Mouse (Mus musculus) lung, embryonic 14.5 days (tissue): Measurements from ENCODE around the gene Itga9. TPM values are rescaled to one million over a fixed set of nuclear protein-coding genes. Genes with fewer than 3 reads are reported as not detected.

Experiments used
- ATAC-seq: fragments of 200-750 bp; cut with Nextera tagmentation; 2 replicates; pipeline ENCODE4 v1.8.0; 2017; ENCODE audit warnings: mild to moderate bottlenecking, moderate TSS enrichment, moderate library complexity; ENCODE audit not compliant: insufficient read depth
- DNase-seq: peaks from one replicate; pipeline ENCODE4 v3.0.0-alpha.2; 2015
- H3K27ac ChIP-seq: fragments of 300-500 bp; sonication (generic); 2 replicates; pipeline ENCODE4 v1.5.1; 2014; ENCODE audit warnings: low read depth, mild to moderate bottlenecking, moderate library complexity
- H3K27me3 ChIP-seq: fragments of 300-500 bp; sonication (generic); 2 replicates; pipeline ENCODE4 v1.6.1; 2014; ENCODE audit warnings: low read length, control low read depth; ENCODE audit not compliant: insufficient read depth
- H3K36me3 ChIP-seq: fragments of 300-500 bp; sonication (generic); 2 replicates; pipeline ENCODE4 v1.6.1; 2014; ENCODE audit warnings: control low read depth; ENCODE audit not compliant: insufficient read depth
- H3K4me1 ChIP-seq: fragments of 300-500 bp; sonication (generic); 2 replicates; pipeline ENCODE4 v1.6.1; 2014; ENCODE audit warnings: antibody characterized with exemption, control low read depth; ENCODE audit not compliant: insufficient read depth
- H3K4me2 ChIP-seq: fragments of 300-500 bp; sonication (generic); 2 replicates; pipeline ENCODE4 v1.6.1; 2014; ENCODE audit warnings: mild to moderate bottlenecking
- H3K4me3 ChIP-seq: fragments of 300-500 bp; sonication (generic); 2 replicates; pipeline ENCODE4 v1.5.1; 2014; ENCODE audit warnings: low read depth, low read length
- H3K9ac ChIP-seq: fragments of 300-500 bp; sonication (generic); 2 replicates; pipeline ENCODE4 v1.6.1; 2014
- H3K9me3 ChIP-seq: fragments of 300-500 bp; sonication (generic); 2 replicates; pipeline ENCODE4 v1.6.1; 2016; ENCODE audit warnings: low read depth, low read length, control low read depth
- CTCF ChIP-seq: IDR thresholded peaks from 2 replicates; pipeline ENCODE4 v1.5.1; 2016; ENCODE audit warnings: antibody characterized with exemption, low read depth
- WGBS: fragments of 180-500 bp; shearing (Covaris S2); extraction: QIAGEN DNeasy Blood & Tissue Kit; methylation state at CpG from one replicate; pipeline ENCODE4 v1.1.7; 2014; 5-methylcytosine and 5-hydroxymethylcytosine counted together
- polyA plus RNA-seq: library from polyadenylated mRNA; unstranded; fragments of >200 nt; fragmentation: Nextera tagmentation; extraction: Ambion mirVana; gene quantifications from 2 replicates; pipeline ENCODE4 v1.2.1, GENCODE M21; 2014

Itga9 gene
- polyA plus RNA-seq, 1 experiment from 2014 or later, result 28.7 TPM

DNA sequence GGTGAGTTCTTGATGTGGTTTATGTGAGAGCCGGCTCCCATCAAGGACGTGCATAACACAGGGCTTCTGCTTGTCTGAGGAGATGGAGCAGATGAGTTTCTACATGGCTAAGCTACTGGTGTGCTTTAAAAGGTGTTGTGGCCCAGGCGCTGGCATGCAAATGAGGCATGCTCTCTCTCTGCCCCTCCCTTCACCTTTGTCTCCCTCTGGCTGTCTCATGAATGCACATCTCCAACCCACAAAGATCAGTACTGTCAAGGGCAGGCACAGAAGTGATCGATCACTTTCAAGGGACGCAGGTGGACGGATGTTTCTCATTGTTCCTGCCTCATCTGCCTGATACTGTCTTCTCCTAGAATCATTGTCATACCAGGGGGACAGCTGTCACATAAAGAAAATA lies 57.4 kb downstream of the Itga9 start:
- TF ChIP-seq CTCF, result no peak
- Histone ChIP-seq H3K4me1 (no peaks in the 10 kb centered on the region), H3K9me3 (no peaks in the 10 kb centered on the region), H3K9ac (no peak overlapping the region), H3K4me2 (no peak overlapping the region), H3K4me3 (no peak overlapping the region), H3K27me3 (no peaks in the 10 kb centered on the region), H3K27ac (no peak overlapping the region), H3K36me3 (peaks cover 47% of the 10 kb centered on the region)
- ATAC-seq (no peak), DNase-seq (no peak)
- 71% methylated on average over 6 of the region's 6 CpGs for WGBS

DNA sequence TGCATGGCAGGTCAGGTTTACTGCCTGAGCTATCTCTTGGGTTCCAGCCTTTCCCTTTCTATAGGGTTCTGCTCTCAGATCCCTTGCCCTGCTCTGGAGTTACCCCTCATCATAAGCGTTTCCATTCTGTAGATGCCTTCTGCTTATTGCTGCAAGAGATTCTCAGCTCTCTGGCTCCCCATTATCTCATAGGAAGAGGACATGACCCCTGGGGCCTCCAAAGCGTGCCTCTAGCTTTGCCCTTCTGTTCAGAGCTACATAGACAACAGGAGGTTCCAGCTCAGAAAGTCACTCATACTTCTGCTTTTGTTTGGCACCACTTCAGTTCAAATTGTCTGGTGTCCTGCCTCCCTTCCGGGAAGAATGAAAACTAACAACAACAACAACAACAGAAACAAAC lies 59.6 kb downstream of the Itga9 start:
- no peak overlapping the region for H3K27ac ChIP-seq
- DNase-seq, result no peak
- H3K9me3 ChIP-seq, result no peaks in the 10 kb centered on the region; the same call in 1 of the 2 replicates
- TF ChIP-seq CTCF, result no peak
- peaks cover 57% of the 10 kb centered on the region for H3K36me3 ChIP-seq
- H3K27me3 ChIP-seq, result no peaks in the 10 kb centered on the region
- no peak overlapping the region for H3K9ac ChIP-seq
- no peak overlapping the region for H3K4me2 ChIP-seq
- no peak overlapping the region for H3K4me3 ChIP-seq
- H3K4me1 ChIP-seq, result no peaks in the 10 kb centered on the region
- no peak for ATAC-seq
- WGBS, result 61% methylated on average over 3 of the region's 3 CpGs

DNA sequence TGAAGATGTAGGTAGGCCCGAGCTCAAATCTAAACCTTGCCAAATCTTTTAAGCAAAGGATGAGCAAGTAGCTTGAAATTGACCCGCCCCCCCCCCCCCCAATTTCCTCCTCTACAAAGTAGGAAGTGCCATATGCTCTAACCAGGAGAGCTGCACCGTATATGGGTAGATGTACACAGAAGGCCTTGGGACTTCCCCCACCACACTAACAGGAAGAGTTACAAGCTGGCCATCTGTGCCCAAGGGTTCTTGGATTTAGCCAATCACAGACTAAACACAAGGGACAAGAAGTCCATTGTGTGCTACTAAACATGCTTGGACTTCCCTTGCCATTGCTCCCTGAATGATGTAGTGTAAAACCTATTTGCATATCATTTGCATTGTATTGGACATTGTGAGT lies 63.2 kb downstream of the Itga9 start:
- ATAC-seq, result no peak
- TF ChIP-seq CTCF, result no peak
- H3K27ac ChIP-seq, result no peak overlapping the region
- H3K36me3 ChIP-seq, result peaks cover 41% of the 10 kb centered on the region
- no peaks in the 10 kb centered on the region for H3K27me3 ChIP-seq
- DNase-seq, result no peak
- H3K4me2 ChIP-seq, result no peak overlapping the region
- H3K4me3 ChIP-seq, result no peak overlapping the region
- WGBS, result 79% methylated on average over 3 of the region's 3 CpGs
- no peaks in the 10 kb centered on the region for H3K4me1 ChIP-seq
- H3K9me3 ChIP-seq, result no peaks in the 10 kb centered on the region; the same call in 1 of the 2 replicates
- H3K9ac ChIP-seq, result no peak overlapping the region

DNA sequence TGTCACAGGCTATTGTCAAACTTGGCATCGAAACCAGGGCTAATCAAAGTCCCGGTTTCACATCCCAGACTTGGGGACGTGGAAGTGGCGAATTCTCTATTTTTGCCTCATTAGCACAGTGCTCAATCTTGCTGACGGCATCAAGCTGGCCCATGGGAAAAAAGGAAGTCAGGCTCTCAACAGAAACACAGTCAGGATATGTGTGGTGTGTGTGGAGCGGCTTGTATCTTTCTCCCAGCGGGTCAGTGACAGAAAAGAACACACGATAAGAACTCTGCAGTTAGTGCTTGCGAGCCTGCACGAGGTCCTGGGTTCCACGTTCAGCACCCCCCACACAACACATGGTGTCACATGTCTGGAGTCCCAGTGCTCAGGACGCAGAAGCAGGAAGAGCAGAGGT lies 67.8 kb downstream of the Itga9 start:
- no peak for TF ChIP-seq CTCF
- ATAC-seq, result no peak
- Histone ChIP-seq H3K27ac (peak overlapping the region; percentile 43; the same call in 1 of the 2 replicates), H3K27me3 (no peaks in the 10 kb centered on the region), H3K36me3 (peaks cover 26% of the 10 kb centered on the region), H3K4me2 (no peak overlapping the region), H3K9ac (no peak overlapping the region), H3K4me1 (peaks cover 17% of the 10 kb centered on the region; the same call in 1 of the 2 replicates), H3K4me3 (no peak overlapping the region), H3K9me3 (no peaks in the 10 kb centered on the region; the same call in 1 of the 2 replicates)
- no peak for DNase-seq
- 49% methylated on average over 12 of the region's 12 CpGs for WGBS

DNA sequence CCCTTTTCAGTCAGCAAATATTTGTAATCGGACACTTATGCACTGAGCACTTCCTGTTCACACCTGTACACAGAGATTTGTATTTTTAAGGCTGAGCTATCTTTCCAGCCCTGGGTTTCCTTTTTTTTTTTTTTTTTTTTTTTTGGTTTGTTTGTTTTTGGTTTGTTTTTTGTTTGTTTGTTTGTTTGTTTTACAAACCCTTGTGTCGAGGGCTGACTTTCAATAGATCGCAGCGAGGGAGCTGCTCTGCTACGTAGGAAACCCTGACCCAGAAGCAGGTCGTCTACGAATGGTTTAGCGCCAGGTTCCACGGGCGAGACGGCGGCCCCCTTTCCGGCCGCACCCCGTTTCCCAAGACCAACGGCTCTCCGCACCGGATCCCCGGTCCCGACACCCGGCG lies 68.3 kb downstream of the Itga9 start:
- no peak overlapping the region for H3K27ac ChIP-seq

DNA sequence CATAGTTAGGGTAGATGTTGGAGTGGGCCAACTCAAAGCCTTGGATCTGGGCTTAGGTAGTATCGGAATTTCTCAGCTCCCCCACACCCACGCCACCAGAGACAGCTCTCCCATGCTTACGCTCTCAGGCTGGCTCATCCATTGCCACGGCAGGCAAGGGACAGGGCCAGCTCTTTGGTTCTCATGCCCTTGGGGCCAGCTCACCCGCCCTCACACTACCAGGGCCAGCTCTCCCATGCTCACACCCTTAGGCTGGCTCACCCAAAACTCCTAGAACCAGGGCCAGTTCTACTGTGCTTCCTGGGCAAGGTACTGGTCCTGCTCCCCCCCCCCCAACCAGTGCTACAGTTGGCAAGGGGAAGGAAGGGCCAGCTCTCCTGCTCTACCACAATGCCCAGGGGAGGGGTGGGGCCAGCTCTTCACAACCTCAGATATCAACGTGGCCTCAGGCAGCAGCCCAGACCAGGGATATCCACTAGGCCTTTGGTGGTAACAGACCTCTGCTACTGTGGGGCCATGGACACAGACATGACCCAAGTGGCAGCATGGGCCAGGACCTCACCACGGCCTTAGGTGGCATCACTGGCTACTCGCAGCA lies 69.2 kb downstream of the Itga9 start:
- H3K36me3 ChIP-seq, result peaks cover 20% of the 10 kb centered on the region; the same call in 1 of the 2 replicates
- H3K27me3 ChIP-seq, result no peaks in the 10 kb centered on the region
- TF ChIP-seq CTCF, result no peak
- no peaks in the 10 kb centered on the region for H3K9me3 ChIP-seq
- H3K4me2 ChIP-seq, result no peak overlapping the region
- H3K9ac ChIP-seq, result no peak overlapping the region
- H3K4me3 ChIP-seq, result no peak overlapping the region
- H3K4me1 ChIP-seq, result peaks cover 17% of the 10 kb centered on the region; the same call in 1 of the 2 replicates
- DNase-seq (no peak), ATAC-seq (no peak)
- H3K27ac ChIP-seq, result no peak overlapping the region
- 89% methylated on average over 8 of the region's 8 CpGs for WGBS

More for the DNA sequence above, 68.3 kb downstream of the Itga9 start:
- Histone ChIP-seq H3K9me3 (no peaks in the 10 kb centered on the region; the same call in 1 of the 2 replicates), H3K36me3 (peaks cover 25% of the 10 kb centered on the region; the same call in 1 of the 2 replicates), H3K4me2 (no peak overlapping the region), H3K4me3 (no peak overlapping the region), H3K9ac (no peak overlapping the region), H3K27me3 (no peaks in the 10 kb centered on the region), H3K4me1 (peaks cover 17% of the 10 kb centered on the region; the same call in 1 of the 2 replicates)
- no peak for TF ChIP-seq CTCF
- DNase-seq, result peak; percentile 52
- ATAC-seq, result no peak
- 87% methylated on average over 22 of the region's 22 CpGs for WGBS

DNA sequence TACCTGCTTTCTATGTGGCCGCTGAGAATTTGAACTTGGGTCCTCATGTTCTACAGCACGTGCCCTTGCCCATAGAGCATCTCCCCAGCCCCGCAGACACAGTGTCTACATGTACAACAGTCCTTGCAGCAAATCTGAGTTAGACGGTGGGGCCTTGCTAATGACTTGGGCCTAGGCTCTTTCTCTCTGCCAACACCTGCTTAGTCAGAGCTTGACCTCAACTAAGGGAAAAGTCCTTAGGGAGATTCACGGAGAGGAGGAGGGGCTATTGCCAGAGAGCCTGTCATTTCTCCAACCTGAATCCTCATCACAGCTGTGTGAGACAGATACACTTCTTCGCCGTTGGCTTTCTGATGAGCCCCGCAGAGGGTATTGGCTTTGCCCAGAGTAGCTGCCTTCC lies 70.2 kb downstream of the Itga9 start:
- Histone ChIP-seq H3K4me1 (peaks cover 21% of the 10 kb centered on the region), H3K27me3 (no peaks in the 10 kb centered on the region), H3K4me3 (no peak overlapping the region), H3K36me3 (peaks cover 15% of the 10 kb centered on the region; the same call in 1 of the 2 replicates), H3K27ac (0 out of 2 replicates have a peak overlapping the region, but pooled peaks have one; percentile 20), H3K4me2 (no peak overlapping the region), H3K9ac (no peak overlapping the region), H3K9me3 (no peaks in the 10 kb centered on the region)
- no peak for ATAC-seq
- no peak for TF ChIP-seq CTCF
- WGBS, result 73% methylated on average over 8 of the region's 8 CpGs
- DNase-seq, result no peak
